Mouse (Mus musculus) retina, postnatal 1 day (tissue): ENCODE results near the gene Gm21987.

Experiments
- DNase-seq: peaks from one replicate; pipeline ENCODE4 v3.0.0-alpha.2; 2012

Gene Gm21987

DNA sequence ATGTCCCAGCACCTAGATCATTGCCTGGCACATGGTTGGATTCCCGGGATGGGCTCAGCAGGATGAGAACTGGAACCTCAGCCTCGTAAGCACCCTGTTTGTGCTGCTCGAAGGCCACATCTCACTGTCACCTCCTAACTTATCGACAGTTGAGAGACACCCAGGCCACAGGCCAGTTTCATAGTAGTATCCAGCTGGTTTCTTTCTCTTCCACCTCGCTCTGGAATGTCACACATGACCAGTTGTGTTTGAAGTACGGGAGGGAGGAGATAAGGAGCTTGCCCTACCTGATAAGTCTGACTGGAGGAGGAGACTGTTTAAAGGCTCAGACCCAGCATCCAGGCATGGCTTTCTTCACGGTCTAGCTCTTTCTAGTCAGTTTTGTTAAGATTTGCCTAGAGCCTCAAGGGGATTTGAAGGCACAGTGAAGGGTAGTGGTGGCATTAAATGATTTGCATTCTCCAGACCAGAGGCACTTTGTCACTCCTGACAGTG lies 3.6 kb downstream of the Gm21987 start:
- no peak for DNase-seq

DNA sequence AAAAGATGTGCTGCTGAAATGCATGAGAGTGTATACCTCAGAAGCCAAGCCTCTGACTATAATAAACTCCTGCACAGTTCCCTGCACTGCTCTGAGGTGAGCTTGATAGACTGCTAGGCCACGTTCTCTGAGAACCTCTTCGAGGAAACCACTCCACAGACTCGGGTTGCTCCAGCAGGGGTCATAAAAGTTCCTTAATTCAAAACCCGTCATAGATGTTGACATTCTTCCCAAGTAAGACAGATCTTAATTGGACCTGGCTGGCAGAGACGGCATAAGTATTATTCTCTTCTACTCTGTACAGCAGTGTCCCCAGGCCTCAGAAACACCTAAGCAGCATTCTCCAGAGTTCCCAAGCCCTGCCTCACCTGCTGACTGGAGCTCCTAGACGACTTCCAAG lies 4.1 kb downstream of the Gm21987 start:
- DNase-seq: no peak

DNA sequence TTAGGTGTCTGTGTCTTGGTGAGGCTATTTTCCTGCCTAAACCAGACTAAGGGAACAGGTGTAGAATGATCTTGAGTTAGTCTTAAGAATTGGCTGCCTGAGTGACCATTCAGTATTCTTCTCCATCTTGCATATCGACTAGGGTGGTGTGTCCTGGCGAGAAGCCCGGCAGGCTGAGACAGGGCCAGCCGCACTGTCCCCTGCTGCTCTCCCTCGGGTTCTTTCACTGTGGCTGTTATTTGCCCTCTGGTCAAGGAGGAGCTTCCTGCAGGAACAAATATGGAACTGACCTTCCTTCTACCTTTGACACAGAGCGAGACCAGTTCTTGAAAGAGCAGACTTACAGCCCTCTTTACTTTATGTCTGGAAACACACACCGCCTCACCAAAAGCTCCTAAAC lies 5.2 kb downstream of the Gm21987 start:
- DNase-seq: no peak

DNA sequence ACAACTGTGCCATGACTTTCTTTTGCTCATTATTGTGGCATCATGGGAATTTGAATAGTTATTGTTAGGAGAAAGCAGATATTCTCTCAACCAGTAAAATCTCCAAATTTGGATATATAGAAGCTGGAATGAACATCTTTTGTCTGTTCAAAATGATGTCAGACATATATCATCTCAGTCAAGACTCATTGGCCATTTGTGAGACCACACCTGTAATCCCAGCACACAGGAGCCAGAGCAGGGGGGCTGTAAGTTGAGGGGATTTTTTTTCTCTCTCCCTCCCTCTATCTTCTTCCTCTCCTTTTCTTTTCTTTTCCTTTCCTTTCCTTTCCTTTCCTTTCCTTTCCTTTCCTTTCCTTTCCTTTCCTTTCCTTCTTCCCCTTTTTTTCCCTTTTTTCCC lies 6.0 kb downstream of the Gm21987 start:
- no peak for DNase-seq

DNA sequence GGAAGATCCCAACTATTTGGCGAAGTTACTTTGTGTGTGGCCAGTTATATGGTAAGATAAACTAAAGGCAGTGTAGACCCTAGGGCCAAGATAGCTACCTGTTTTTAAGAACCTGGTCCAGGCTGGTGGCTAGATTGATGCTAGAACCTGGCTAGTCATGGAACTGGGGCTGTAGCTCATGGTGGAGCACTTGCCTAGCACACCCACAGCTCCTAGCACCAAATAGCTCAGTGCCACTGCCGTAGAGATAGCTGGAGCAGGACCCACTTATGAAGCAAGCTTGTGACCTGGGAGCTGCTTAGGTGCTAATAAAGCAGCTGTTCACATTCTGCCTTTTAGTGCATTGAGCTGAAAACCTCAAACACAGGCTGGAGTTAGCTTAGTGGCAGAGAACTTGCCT lies 6.8 kb downstream of the Gm21987 start:
- DNase-seq: no peak

DNA sequence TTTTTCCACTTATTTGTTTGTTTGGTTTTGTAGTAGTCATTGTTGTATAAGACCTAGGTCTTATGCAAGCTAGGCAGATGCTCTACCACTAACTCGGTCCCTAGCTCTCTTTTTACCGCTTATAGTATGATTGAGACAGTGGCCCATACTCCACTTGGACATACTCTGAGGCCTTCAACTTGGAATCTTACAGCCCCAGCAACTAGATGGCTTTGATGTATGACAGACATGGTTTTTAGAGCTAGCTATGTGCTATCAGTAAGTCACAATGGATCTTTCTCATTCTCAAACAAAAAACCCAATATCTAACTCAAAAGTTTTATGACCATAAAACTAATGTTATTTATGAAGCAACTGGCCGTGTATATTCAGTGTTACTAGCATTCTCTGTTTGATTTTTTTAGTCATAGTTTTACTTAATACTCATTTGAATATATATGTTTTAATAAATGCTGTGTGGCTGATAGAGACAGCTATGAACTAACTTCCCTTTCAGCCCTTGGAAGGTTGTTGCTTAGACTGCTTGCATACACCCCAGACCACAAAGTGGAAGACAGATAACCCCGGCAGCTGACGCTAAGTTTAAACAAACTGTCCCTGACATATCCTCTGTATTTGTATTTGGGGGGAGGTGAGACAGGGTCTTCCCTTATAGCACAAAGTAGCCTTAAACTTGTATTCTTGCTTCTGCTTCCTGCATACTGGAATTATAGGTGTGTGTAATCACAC lies 7.5 kb downstream of the Gm21987 start:
- no peak for DNase-seq

DNA sequence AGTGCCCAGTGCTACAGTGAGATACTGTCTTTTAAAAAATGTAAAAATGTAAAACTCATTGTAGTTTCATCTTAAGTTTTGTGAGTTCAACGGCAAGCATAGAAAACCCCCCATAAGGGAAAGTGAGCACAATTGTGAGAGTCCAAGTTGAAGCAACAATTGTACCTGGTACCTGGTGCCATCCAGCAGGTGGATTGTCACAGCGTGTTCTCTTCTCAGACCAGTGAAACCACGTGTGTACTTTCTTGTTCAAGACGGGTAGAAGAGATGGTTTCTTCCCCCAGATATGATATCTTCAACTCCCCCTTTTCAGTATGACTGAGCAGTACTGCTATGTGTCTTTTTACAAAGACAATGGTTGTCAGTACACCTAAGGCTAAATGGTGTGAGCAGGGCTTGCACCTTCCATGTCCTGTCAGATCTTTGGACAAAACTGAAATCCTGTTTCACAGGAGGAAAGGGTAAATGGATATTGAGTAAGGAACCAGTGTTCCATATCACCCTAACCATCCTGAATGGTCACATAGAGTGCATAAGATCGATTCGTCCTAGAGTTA lies 11.5 kb downstream of the Gm21987 start:
- DNase-seq: no peak

DNA sequence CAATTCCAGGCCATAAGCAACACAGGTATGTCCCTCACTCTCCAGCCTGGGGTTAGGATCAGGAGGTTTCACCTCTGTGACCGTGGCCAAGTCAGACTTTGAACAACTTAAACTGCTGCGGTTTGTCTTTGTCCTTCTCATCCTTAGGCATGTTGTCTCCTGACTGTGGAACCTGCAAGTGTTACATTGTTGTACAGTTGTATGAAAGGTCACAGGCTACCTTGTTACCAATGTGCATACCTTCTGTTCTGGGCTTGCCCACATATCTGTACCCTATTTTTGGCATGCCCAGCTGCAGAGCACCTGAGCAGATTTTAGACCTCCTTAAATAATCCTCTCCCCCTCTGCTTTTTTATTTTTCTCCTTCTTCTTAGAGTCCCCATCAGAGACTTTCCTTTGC lies 12.4 kb downstream of the Gm21987 start:
- no peak for DNase-seq

DNA sequence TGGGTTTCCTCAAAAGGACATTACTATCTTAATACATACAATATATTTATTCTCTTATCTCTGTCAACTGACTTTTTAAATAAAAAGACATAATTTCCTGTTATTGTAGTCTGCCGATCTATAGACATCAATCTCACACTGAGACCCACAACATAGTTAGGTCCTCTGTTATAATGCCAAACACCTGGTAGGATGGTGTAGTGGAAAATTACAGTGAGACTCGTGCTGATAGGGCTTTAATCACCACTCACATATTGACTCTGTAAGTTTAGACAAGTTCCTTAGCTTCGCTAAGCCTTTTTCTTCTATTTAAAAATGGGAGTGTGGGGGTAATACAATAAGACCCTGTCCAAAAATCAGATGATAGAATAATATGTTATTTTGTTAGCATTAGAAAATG lies 13.0 kb downstream of the Gm21987 start:
- no peak for DNase-seq

DNA sequence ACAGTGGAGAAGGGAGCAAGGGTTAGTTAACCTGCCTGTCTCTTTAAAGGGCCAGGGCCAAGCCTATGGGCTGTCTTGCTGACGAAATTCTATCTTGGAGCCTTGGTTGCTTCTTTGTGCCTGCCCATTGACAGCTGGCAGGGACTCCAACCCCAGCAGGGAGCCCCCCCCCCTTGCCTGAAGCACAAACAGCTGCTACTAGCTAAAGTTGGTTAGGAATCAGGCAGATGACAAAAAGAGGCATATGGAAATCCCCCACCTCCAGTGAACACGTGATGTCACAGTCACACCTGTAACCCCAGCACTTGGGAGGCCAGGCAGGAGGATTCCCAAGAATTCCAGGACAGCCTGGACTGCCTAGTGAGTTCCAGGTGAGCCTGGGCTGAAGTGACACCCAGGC lies 13.5 kb downstream of the Gm21987 start:
- DNase-seq: peak; percentile 59

DNA sequence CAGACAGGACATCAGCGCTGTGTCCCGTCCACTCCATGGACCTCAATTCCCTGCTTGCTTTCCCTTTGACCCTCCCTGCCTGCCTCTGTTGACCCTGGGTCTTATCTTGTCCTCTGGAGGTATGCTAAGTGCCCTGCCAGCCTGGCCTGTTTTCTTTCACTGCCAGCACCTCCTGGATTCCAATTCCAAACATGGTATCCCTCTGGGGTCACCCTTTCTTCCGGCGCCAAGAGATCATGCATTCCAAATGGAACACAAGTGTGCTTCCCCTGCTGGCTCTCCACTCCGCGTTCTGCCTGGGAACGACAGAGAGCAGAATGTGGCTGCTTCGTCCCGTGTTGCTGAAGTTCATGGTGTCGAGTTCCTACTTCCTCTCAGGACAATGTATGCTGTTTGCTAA lies 15.1 kb downstream of the Gm21987 start, which contains the start of gene Popdc2:
TSS of gene Popdc2 (plus strand) at position 277 of the 400 bp plus-strand sequence.
- DNase-seq: no peak

DNA sequence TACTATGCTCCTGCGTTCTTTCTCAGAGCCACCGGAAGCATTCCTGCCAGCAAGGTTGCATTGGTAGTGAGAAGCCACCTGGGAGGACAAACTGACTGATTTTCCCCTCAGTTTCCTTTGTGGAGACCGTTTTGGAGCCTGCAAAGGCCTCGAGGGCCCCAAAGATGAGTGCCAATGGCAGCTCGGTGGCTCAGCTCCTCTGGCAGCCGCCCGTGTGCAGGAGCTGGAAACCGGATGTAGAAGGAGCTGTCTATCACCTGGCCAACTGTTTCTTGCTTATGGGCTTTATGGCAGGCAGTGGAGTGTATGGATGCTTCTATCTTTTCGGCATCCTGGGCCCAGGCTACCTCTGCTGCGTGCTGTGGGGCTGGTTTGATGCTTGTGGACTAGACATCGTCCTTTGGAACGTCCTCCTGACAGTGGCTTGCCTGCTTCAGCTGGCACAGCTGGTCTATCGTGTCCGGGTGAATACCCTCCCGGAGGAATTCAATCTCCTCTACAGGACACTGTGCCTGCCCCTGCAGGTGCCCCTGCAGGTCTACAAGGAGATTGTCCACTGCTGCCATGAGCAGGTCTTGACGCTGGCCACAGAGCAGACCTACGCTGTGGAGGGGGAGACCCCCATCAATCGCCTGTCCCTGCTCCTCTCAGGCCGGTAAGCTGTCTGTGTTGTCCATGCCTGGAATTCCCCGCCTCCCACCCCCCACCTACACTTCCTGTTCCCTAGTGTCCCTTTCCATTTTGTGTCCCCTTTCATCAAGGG lies 15.8 kb downstream of the Gm21987 start:
- DNase-seq: no peak

DNA sequence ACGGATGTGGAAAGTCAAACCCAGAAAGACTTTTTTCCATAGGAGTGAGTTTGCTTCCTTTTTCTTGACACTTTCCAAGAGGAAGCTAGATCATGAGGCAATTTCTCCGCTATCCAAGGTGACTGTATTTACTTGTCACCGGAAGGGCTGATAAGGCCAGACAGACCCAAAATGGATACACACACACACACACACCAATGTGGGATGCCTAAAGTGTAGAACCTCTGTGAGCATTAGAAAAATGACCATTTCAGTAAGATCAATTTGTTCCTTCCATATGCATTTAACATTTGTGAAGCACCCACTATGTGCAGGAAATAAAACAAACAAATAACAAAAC lies 16.4 kb downstream of the Gm21987 start:
- DNase-seq: no peak

DNA sequence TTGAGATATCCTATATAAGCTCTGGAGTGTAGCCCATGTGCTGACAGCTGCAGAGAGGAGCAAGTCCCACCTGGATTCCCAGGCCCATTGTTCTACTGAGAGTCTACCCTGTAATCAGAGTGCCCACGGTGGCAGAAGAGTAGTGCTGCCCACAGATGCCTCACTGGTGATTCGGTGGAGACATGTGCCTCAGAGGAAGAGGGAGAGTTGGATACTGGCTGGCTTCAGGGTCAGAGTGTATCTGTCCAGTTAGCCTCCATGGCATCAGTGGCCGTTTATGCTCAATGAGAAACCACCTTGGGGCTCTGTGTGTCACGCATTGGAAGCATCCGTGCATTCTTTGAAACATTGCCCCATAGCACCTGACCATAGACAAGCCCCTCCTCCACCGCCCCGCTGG lies 16.8 kb downstream of the Gm21987 start:
- DNase-seq: no peak

DNA sequence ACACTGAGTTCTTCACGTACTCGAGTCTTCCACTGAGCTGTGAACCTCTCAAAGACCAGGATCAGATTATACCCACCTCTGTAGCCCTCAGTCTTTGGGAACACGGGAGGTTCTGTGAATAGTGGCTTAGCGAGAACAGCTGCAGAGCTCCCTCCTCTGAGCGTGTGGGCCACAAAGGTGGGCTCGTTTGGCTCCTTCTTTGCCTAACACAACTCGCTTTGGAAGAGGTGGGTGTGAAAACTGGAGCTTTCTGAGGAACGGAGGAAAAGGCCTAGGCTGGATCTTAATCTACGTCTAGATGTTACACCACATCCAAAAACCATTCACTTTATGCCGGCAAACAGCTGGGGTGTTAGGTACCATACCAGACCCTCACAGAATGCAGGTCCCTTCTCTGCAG lies 18.6 kb downstream of the Gm21987 start:
- DNase-seq: no peak

DNA sequence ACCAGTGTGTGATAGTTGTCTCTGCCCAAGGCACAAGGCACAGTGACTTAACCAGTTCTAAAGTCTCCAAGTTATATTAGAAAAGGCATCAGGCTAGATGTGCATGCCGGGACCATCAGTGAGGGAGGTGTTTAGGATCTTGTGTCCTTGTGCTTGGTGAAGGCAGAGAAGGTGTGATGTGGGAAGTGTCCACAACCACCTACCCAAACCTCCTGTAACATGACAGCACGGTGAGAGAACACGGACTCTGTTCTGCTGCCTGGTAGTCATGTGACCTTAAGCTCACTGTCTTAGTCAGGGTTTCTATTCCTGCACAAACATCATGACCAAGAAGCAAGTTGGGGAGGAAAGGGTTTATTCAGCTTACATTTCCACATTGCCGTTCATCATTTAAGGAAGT lies 19.4 kb downstream of the Gm21987 start:
- DNase-seq: no peak

DNA sequence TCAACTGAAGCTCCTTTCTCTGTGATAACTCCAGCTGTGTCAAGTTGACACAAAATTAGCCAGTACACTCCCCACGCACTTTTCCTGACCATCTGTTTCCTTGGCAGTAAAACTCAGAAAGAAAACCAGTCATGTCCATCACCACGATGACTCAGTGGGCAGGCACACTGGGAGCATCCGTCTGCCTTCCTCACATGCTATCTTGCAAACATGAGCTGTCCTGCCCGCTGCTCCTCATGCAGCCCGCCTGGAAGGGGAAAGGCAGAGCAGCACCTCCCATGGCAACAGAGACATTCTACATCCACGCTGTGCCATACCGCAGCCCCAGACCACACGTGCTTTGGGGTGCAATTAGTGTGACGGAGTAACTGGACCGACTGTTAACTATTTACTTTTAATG lies 21.5 kb downstream of the Gm21987 start:
- DNase-seq: peak; percentile 66

DNA sequence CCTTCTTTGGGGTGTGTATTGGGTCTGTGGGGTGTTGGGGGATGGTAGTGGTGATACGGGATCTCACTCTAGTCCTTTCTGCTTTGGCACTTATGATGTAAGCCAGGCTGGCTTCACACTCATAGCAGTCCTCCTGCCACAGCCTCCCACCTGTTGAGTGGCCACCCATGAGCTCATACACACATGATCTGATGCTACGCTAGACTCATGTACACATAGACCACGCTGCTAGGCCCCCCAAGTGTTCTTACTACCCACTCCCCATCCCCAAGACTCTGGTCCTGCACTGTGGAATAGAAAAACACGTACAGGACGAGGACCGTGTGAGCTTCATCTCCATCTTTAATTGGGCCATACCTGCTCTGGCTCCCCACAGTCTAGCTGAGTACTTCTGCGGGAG lies 22.2 kb downstream of the Gm21987 start:
- no peak for DNase-seq

DNA sequence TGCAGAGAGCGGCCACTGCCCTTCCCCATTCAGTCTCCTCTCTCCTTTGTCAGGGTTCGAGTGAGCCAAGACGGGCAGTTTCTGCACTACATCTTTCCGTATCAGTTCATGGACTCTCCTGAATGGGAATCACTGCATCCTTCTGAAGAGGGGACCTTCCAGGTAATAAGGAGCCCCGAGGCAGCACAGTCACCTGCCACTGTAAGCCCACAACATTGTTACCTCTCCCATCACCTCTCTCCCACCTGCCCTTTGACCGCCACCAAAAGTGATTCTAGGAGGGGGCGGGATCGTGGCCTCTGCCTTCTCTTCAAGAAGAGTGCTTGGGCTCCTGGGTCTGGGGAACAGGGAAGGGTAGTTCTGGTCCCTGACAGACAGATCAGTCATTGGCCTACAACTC lies 22.6 kb downstream of the Gm21987 start:
- no peak for DNase-seq

DNA sequence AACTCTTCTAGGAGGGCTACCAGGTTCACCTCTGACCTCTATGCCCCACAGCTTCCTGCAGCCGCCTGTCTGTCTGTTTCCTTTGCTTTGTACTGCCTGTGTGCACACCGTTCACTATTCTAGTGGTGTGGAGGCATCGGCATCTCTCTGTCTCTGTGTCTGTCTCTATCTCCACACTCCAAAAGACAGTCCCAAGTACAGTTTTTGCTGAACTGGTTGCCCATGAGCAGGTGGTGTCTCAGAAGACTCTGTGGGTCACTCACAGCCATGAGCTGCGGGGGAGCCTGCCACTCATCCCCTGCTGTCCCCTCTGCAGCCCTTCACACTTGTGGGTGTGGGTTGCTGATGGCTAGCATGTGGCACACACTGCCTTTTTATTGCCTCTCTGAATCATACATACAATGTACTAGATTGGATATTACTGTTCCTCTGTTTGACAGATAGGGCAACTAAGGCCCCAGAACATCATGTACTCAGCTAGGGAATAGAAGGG lies 23.2 kb downstream of the Gm21987 start:
- no peak for DNase-seq

DNA sequence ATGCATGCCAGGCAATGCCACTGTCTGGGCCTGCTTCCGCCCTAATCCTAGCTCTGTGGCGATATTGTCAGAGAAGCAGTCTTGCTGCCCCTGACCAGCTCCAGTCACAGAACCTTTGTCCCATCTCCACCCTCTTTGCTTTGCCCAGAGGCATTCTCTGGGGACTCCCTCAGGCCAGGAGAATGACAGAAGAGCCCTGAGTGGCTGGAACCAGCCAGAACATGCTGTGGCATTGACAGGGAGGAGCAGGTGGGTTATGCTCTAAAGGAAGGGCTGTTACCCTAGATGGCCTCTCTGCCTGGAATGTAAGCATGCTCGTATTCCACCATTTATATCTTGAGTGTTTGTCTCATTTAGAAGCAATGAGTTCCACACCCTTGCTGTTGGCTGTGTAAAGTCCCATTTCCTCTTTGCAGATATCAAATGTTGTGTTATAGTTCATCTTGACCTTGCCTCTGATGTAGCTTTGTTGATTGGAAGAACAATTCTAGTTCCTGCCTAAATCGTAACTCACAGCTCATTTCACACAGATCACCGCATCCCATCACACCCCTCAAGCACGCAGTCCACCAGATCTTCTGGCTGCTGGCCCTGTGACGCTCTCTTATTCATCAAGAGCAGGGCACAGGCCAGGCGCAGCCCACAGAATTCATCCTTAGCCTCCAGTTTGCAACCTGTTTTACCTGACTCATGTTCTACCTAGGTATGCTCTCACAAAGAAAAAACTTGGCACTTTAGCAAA lies 24.0 kb downstream of the Gm21987 start:
- DNase-seq: no peak

DNA sequence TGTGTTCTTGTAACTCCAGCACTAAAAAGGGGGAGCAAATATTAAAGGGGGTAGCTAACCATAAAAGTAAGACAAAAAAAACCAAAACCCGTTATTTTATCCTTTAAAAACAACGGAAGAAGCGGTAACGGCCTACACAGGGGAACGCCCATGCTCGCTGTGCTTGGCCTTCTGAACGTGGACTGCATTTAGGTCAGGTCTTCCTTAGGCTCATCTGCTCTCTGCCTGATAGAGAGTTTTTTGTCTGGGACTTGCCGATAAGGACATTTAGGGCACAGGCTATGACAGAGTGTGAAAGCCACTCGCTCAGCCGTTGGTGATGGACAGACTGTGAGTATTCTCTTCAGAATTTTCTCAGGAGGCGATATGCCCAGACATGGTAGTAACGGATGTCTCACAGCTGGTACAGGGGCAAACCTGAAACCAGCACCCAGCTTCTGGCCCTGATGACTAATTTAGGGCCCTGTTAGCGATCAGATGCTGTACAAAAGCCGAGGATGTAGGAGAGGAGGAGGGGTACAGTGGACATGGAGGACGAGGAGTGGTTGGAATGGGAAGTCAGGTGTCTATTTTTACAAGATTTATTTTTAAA lies 25.0 kb downstream of the Gm21987 start:
- DNase-seq: no peak

DNA sequence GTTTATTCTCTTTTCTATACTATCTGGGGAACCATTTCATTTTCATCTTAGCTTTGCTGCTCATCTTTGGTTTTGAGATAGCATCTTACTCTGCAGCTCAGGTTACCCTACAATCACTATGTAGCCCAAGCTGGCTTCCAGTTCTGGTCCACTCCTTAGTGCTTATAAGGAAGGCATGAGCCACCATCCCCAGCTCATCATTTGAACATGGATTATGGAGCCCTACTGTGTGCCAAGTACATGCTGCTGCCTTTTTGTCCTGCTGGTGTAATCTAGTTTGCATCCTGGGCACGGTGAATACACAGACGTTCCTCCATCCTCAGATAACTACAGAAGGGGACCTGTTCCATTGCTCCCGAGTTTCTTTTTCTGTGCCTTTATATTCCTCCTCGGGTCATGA lies 26.0 kb downstream of the Gm21987 start:
- DNase-seq: no peak
